Mouse (Mus musculus): Measurements from ENCODE around the gene Fbn1. TPM values are rescaled to one million over a fixed set of nuclear protein-coding genes. Genes with fewer than 3 reads are reported as not detected.
A peak's percentile ranks its signal among the peaks of the same experiment; 100 is the strongest.

Gene Fbn1
- polyA plus RNA-seq, 1 experiment from 2014 or later = 16.4 TPM

GRCm38 (mm10) chr2:125496696-125497095, 11.1 kb downstream of the Fbn1 start:
- H3K36me3 ChIP-seq = 0 out of 2 replicates have a peak, but pooled peaks cover 5% of the 10 kb centered on the region
- peaks cover 10% of the 10 kb centered on the region; the same call in 1 of the 2 replicates for H3K4me1 ChIP-seq
- no peak for ATAC-seq (replicated peaks; ENCODE audit: low FRiP score)
- no peak overlapping the region for H3K9ac ChIP-seq
- no peak overlapping the region for H3K4me2 ChIP-seq
- H3K27ac ChIP-seq = no peak overlapping the region
- no peak overlapping the region for H3K4me3 ChIP-seq (replicated peaks)
- no peaks in the 10 kb centered on the region for H3K9me3 ChIP-seq (replicated peaks)
- H3K27me3 ChIP-seq = no peaks in the 10 kb centered on the region
- WGBS = 92% methylated on average over 5 of the region's 5 CpGs

GRCm38 (mm10) chr2:125494831-125495812, 12.7 kb downstream of the Fbn1 start:
- 0 out of 2 replicates have a peak, but pooled peaks cover 5% of the 10 kb centered on the region for H3K36me3 ChIP-seq
- H3K27me3 ChIP-seq = no peaks in the 10 kb centered on the region
- H3K9me3 ChIP-seq (replicated peaks) = no peaks in the 10 kb centered on the region
- H3K4me3 ChIP-seq (replicated peaks) = no peak overlapping the region
- no peak overlapping the region for H3K27ac ChIP-seq
- no peak overlapping the region for H3K9ac ChIP-seq
- no peak overlapping the region for H3K4me2 ChIP-seq
- WGBS = 76% methylated on average over 20 of the region's 20 CpGs
- H3K4me1 ChIP-seq = peaks cover 10% of the 10 kb centered on the region; the same call in 1 of the 2 replicates
- ATAC-seq (replicated peaks; ENCODE audit: low FRiP score) = no peak

GRCm38 (mm10) chr2:125494291-125494690, 13.5 kb downstream of the Fbn1 start:
- no peaks in the 10 kb centered on the region for H3K9me3 ChIP-seq (replicated peaks)
- H3K27ac ChIP-seq = no peak overlapping the region
- ATAC-seq (replicated peaks; ENCODE audit: low FRiP score) = no peak
- H3K4me1 ChIP-seq = peaks cover 10% of the 10 kb centered on the region; the same call in 1 of the 2 replicates
- no peaks in the 10 kb centered on the region for H3K27me3 ChIP-seq
- H3K4me3 ChIP-seq (replicated peaks) = no peak overlapping the region
- H3K9ac ChIP-seq = no peak overlapping the region
- no peak overlapping the region for H3K4me2 ChIP-seq
- 93% methylated on average over 2 of the region's 2 CpGs for WGBS
- 0 out of 2 replicates have a peak, but pooled peaks cover 5% of the 10 kb centered on the region for H3K36me3 ChIP-seq

GRCm38 (mm10) chr2:125492050-125492900, 15.5 kb downstream of the Fbn1 start:
- no peak overlapping the region for H3K9ac ChIP-seq
- no peak overlapping the region for H3K4me3 ChIP-seq (replicated peaks)
- H3K4me1 ChIP-seq = peaks cover 10% of the 10 kb centered on the region; the same call in 1 of the 2 replicates
- ATAC-seq (replicated peaks; ENCODE audit: low FRiP score) = no peak
- H3K4me2 ChIP-seq = no peak overlapping the region
- WGBS = 42% methylated on average over 15 of the region's 15 CpGs
- H3K9me3 ChIP-seq (replicated peaks) = no peaks in the 10 kb centered on the region
- 0 out of 2 replicates have a peak, but pooled peaks cover 5% of the 10 kb centered on the region for H3K36me3 ChIP-seq
- H3K27ac ChIP-seq = no peak overlapping the region; the same call in 1 of the 2 replicates
- no peaks in the 10 kb centered on the region for H3K27me3 ChIP-seq

GRCm38 (mm10) chr2:125489979-125490378, 17.8 kb downstream of the Fbn1 start:
- H3K27me3 ChIP-seq = no peaks in the 10 kb centered on the region
- H3K4me2 ChIP-seq = no peak overlapping the region
- 100% methylated on average over 1 of the region's 1 CpGs for WGBS
- no peak overlapping the region for H3K27ac ChIP-seq
- no peak overlapping the region for H3K4me3 ChIP-seq (replicated peaks)
- no peak for ATAC-seq (replicated peaks; ENCODE audit: low FRiP score)
- H3K9me3 ChIP-seq (replicated peaks) = no peaks in the 10 kb centered on the region
- no peaks in the 10 kb centered on the region for H3K36me3 ChIP-seq
- peaks cover 13% of the 10 kb centered on the region; the same call in 1 of the 2 replicates for H3K4me1 ChIP-seq
- H3K9ac ChIP-seq = no peak overlapping the region

- Histone ChIP-seq H3K4me2 (no peak overlapping the region), H3K9ac (no peak overlapping the region), H3K27me3 (no peaks in the 10 kb centered on the region), H3K4me3 (replicated peaks) (no peak overlapping the region), H3K27ac (no peak overlapping the region), H3K36me3 (no peaks in the 10 kb centered on the region), H3K9me3 (replicated peaks) (no peaks in the 10 kb centered on the region), H3K4me1 (peaks cover 7% of the 10 kb centered on the region)
- no peak; the same call in 1 of the 2 replicates for ATAC-seq (replicated peaks; ENCODE audit: low FRiP score)
- WGBS = 55% methylated on average over 9 of the region's 9 CpGs
Observed at GRCm38 (mm10) chr2:125484910-125485309, 22.9 kb downstream of the Fbn1 start.

GRCm38 (mm10) chr2:125484164-125484563, 23.6 kb downstream of the Fbn1 start:
- no peak overlapping the region; the same call in 1 of the 2 replicates for H3K27ac ChIP-seq
- no peak for ATAC-seq (replicated peaks; ENCODE audit: low FRiP score)

GRCm38 (mm10) chr2:125481531-125482317, 26.1 kb downstream of the Fbn1 start:
- no peak overlapping the region for H3K4me3 ChIP-seq (replicated peaks)
- H3K4me2 ChIP-seq = no peak overlapping the region
- no peaks in the 10 kb centered on the region for H3K36me3 ChIP-seq
- H3K4me1 ChIP-seq = peaks cover 6% of the 10 kb centered on the region
- H3K27me3 ChIP-seq = no peaks in the 10 kb centered on the region
- WGBS = 92% methylated on average over 9 of the region's 9 CpGs
- H3K27ac ChIP-seq = no peak overlapping the region
- no peak for ATAC-seq (replicated peaks; ENCODE audit: low FRiP score)
- no peaks in the 10 kb centered on the region for H3K9me3 ChIP-seq (replicated peaks)
- no peak overlapping the region for H3K9ac ChIP-seq

More at GRCm38 (mm10) chr2:125484164-125484563, 23.6 kb downstream of the Fbn1 start:
- H3K9ac ChIP-seq = no peak overlapping the region
- H3K36me3 ChIP-seq = no peaks in the 10 kb centered on the region
- no peaks in the 10 kb centered on the region for H3K9me3 ChIP-seq (replicated peaks)
- no peak overlapping the region for H3K4me3 ChIP-seq (replicated peaks)
- H3K27me3 ChIP-seq = no peaks in the 10 kb centered on the region
- H3K4me1 ChIP-seq = peaks cover 8% of the 10 kb centered on the region
- H3K4me2 ChIP-seq = no peak overlapping the region

GRCm38 (mm10) chr2:125481116-125481515, 26.7 kb downstream of the Fbn1 start:
- no peaks in the 10 kb centered on the region for H3K27me3 ChIP-seq
- H3K4me2 ChIP-seq = no peak overlapping the region
- peaks cover 6% of the 10 kb centered on the region for H3K4me1 ChIP-seq
- H3K9ac ChIP-seq = no peak overlapping the region
- H3K36me3 ChIP-seq = no peaks in the 10 kb centered on the region
- WGBS = 90% methylated on average over 4 of the region's 4 CpGs
- no peaks in the 10 kb centered on the region for H3K9me3 ChIP-seq (replicated peaks)
- H3K4me3 ChIP-seq (replicated peaks) = no peak overlapping the region
- no peak overlapping the region for H3K27ac ChIP-seq
- no peak for ATAC-seq (replicated peaks; ENCODE audit: low FRiP score)

- Histone ChIP-seq H3K36me3 (no peaks in the 10 kb centered on the region), H3K4me3 (replicated peaks) (no peak overlapping the region), H3K27me3 (no peaks in the 10 kb centered on the region), H3K4me2 (no peak overlapping the region), H3K9me3 (replicated peaks) (no peaks in the 10 kb centered on the region), H3K27ac (no peak overlapping the region), H3K9ac (no peak overlapping the region), H3K4me1 (peaks cover 6% of the 10 kb centered on the region)
- ATAC-seq (replicated peaks; ENCODE audit: low FRiP score) = peak; percentile 81
- WGBS = 64% methylated on average over 5 of the region's 5 CpGs
Observed at GRCm38 (mm10) chr2:125480057-125480456, 27.7 kb downstream of the Fbn1 start.

GRCm38 (mm10) chr2:125478705-125479104, 29.1 kb downstream of the Fbn1 start:
- Histone ChIP-seq H3K36me3 (0 out of 2 replicates have a peak, but pooled peaks cover 5% of the 10 kb centered on the region), H3K27ac (no peak overlapping the region), H3K4me2 (no peak overlapping the region), H3K9ac (no peak overlapping the region), H3K27me3 (no peaks in the 10 kb centered on the region), H3K4me3 (replicated peaks) (no peak overlapping the region), H3K4me1 (peaks cover 6% of the 10 kb centered on the region), H3K9me3 (replicated peaks) (no peaks in the 10 kb centered on the region)
- WGBS = 67% methylated on average over 4 of the region's 4 CpGs
- ATAC-seq (replicated peaks; ENCODE audit: low FRiP score) = no peak
